Mouse (Mus musculus): ENCODE measurements around the gene Trim43a. TPM values are rescaled to one million over a fixed set of nuclear protein-coding genes. Genes with fewer than 3 reads are reported as not detected.
"Not testable (repeated sequence)": the region's sequence is repeated elsewhere in the genome, so short reads cannot be mapped to it uniquely, and the experiment has no call there.

Trim43a gene
- polyA plus RNA-seq, 1 experiment from 2014 or later, result 0.20 TPM

DNA sequence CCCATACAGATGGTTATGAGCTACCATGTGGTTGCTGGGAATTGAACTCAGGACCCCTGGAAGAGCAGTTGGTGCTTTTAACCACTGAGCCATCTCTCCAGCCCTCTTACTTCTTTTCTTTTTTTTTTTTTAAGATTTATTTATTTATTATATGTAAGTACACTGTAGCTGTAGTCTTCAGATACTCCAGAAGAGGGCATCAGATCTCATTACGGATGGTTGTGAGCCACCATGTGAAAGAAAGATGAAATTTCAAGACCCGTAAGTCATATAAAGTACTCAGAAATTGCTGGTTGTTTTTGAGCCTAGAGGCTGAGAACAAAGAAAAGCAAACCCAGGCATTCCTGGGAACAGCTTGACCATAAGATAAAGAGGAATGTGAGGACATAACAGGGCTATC lies 19.2 kb upstream of the Trim43a start:
- not testable (repeated sequence) for H3K9me3 ChIP-seq; ATAC-seq (ENCODE audit: insufficient number of reproducible peaks, insufficient read depth, low FRiP score, low TSS enrichment); H3K4me2 ChIP-seq (replicated peaks); H3K4me3 ChIP-seq; H3K27ac ChIP-seq; H3K4me1 ChIP-seq; H3K27me3 ChIP-seq; H3K9ac ChIP-seq
- peaks cover 30% of the 10 kb centered on the region for H3K36me3 ChIP-seq
- WGBS, result 93% methylated on average over 2 of the region's 2 CpGs

DNA sequence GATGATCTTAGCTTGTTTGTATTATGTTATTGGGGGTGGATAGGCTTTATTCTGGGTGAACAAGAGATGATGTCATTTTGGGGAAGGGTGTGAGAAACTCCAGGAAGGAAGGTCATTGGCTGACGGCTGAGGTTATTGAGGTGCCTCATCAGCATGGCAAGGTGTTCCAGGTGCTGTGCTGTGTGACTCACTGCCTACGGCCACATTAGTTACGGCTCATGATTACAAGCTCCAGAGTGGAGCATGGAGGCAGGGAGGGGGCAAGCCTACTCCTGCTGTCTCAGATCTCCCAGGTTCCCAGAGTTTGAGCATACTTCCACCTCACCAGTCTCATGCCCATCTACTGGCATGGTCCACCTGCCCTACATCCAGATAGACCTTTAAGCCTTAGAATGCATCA lies 10.2 kb upstream of the Trim43a start:
- not testable (repeated sequence) for H3K4me2 ChIP-seq (replicated peaks); ATAC-seq (ENCODE audit: insufficient number of reproducible peaks, insufficient read depth, low FRiP score, low TSS enrichment); H3K4me3 ChIP-seq; H3K9ac ChIP-seq; H3K27ac ChIP-seq; H3K4me1 ChIP-seq; H3K27me3 ChIP-seq
- Histone ChIP-seq H3K36me3 (peaks cover 41% of the 10 kb centered on the region), H3K9me3 (peaks cover 29% of the 10 kb centered on the region)
- 88% methylated on average over 3 of the region's 3 CpGs for WGBS

DNA sequence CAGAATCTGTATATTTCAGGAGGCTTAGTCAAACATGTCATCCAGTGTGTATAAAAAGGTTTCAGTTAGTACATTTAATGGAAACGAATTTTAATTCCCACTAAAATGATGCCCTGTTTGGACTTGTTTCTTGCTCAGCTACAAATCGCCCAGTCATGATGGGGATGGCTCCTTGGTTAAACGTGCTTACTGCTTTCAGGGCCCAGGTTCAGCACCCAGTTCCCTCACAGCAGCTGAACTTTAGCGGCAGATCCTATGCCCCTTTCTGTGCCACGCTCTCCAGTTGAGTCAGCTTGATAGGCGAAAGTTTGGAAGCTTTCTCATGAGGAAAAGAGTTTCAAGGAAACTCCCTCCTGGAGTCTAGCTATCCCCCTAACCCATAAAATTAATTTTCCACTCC lies 13.0 kb downstream of the Trim43a start:
- not testable (repeated sequence) for H3K4me2 ChIP-seq (replicated peaks)

DNA sequence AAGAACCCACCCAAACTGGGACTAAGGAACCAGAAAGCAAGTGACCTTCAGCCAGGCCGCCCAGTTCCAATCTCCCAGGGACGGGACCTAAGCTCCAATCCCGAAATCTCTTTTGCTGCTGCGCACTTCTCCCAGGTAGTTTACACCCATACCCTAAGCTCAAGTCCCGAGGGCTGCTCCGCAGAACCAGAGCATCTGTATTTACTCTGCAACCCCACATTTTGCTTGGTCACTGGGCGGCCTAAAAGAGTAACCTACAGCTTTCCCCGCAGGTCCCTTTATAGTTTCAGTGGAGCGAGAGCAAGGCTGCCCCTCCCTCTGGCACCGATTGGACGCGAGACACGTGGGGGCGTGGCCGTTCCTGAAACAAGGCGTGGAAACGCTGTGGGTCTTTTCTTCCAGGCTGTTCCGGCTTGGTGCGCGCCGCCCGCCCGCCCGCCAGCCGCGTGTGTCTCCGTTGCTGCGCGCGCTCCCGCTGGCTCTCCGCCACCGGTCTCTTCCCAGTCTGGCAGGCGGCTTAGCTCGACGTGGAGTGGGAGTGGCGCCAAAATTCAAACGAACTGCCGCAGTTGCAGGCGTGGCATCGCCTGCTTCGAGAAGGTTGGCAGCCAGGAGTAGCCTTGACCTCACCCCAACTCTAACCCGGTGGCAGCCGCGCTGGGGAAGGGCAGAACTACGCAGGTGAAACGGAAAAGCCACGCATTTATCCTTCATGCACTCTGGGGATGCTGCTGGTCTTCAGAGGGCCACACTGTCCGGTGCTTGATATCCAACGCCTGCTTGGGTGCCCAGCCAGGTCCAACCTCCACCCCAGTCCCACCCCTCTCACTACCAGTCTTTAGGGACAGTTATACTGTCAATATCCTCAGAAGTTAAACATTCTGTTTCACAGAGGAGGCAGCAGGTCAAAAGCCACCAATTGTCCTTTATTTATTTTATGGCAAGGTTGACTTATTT lies 18.8 kb downstream of the Trim43a start:
- Histone ChIP-seq H3K4me3 (peak overlapping the region; percentile 32), H3K4me2 (replicated peaks) (peak overlapping the region; percentile 49)
- not testable (repeated sequence) for H3K27me3 ChIP-seq, H3K9me3 ChIP-seq, H3K27ac ChIP-seq, H3K36me3 ChIP-seq, H3K4me1 ChIP-seq, H3K9ac ChIP-seq
- 1% methylated on average over 46 of the region's 50 CpGs for WGBS
- peak; percentile 95 for ATAC-seq (ENCODE audit: insufficient number of reproducible peaks, insufficient read depth, low FRiP score, low TSS enrichment)

More for the DNA sequence above, 13.0 kb downstream of the Trim43a start:
- H3K9ac ChIP-seq; ATAC-seq (ENCODE audit: insufficient number of reproducible peaks, insufficient read depth, low FRiP score, low TSS enrichment); H3K4me3 ChIP-seq; H3K27me3 ChIP-seq; H3K36me3 ChIP-seq; H3K9me3 ChIP-seq; H3K4me1 ChIP-seq; H3K27ac ChIP-seq: not testable (repeated sequence)
- WGBS, result 77% methylated on average over 6 of the region's 6 CpGs

DNA sequence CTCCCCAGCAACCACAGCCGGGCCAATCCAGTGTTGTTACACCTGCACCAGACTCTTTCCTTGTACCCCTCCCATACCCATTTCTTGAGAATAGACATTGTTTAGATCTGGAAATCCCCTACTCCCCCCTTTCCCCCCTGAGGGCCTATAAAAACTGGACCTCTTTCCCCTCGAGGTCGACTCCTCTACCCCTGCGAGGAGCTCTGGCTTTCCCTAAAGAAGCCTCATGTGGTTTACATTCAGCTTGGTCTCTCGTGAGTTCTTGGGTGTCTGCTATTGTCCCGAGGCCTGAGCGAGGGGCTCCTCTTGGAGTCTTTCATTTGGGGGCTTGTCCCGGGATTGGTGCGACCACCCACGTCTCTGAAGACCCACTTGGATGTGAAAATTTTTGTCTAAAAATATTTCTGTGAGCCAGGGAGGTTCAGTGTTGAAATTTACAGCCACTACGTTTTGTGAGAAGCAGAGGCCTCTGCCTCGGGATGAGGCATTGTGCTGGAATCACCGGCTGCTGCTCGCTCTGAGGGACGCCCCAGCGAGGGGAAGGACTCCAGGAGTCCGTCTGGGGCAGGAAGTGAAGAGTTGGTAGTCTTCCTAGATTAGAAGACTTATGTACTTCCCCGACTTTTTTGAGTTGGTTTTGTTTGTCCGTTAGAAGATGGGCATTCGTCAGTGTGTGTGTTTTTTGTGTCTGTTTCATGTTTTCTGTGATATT lies 45.3 kb downstream of the Trim43a start:
- not testable (repeated sequence) for H3K9ac ChIP-seq; H3K4me3 ChIP-seq; ATAC-seq (ENCODE audit: insufficient number of reproducible peaks, insufficient read depth, low FRiP score, low TSS enrichment); H3K9me3 ChIP-seq; H3K27me3 ChIP-seq; H3K27ac ChIP-seq; H3K36me3 ChIP-seq; H3K4me1 ChIP-seq; H3K4me2 ChIP-seq (replicated peaks)
- 64% methylated on average over 17 of the region's 20 CpGs for WGBS

DNA sequence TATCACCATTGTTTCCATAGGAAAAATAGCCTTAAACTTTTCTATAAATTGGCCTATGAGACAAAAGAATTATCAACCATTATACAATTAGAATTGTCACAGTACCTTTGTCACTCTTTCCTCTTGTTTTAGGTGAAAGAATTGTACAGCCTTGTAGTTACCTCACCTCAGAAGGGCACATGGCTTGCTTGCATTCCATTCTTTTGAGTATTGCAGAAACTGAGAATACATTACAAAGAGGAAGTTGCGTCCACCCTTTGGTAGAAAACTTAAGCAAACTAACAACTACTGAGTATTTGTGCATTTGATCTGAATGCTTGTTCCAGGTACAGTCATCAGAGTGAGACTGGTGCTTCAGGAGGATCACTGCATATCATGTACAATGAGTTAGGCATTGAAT lies 57.4 kb downstream of the Trim43a start:
- not testable (repeated sequence) for H3K27ac ChIP-seq; H3K4me2 ChIP-seq (replicated peaks); H3K9me3 ChIP-seq; H3K27me3 ChIP-seq; H3K9ac ChIP-seq; H3K4me3 ChIP-seq; H3K36me3 ChIP-seq; H3K4me1 ChIP-seq; ATAC-seq (ENCODE audit: insufficient number of reproducible peaks, insufficient read depth, low FRiP score, low TSS enrichment)
- 92% methylated on average over 1 of the region's 1 CpGs for WGBS

Other genes starting within 250 kb of the Trim43a start
- 20.2 and 24.3 TPM in 2 replicates for gene Snx14, start 141.9 kb upstream of the Trim43a start, polyA plus RNA-seq (2016; fragmentation: Nextera tagmentation; extraction: Ambion mirVana)
- 0.67 and 1.0 TPM in 2 replicates for gene Gm20537, start 124.3 kb upstream of the Trim43a start, polyA plus RNA-seq (2016; fragmentation: Nextera tagmentation; extraction: Ambion mirVana)
- 122 and 127 TPM in 2 replicates for gene Syncrip, start 98.3 kb upstream of the Trim43a start, polyA plus RNA-seq (2016; fragmentation: Nextera tagmentation; extraction: Ambion mirVana)
- gene Zfp949, start 32.9 kb upstream of the Trim43a start, polyA plus RNA-seq (2016; fragmentation: Nextera tagmentation; extraction: Ambion mirVana), result 12.9 and 14.2 TPM in 2 replicates
- gene Mthfsl, start 139.4 kb downstream of the Trim43a start, polyA plus RNA-seq (2016; fragmentation: Nextera tagmentation; extraction: Ambion mirVana), result 35.9 and 39.6 TPM in 2 replicates
- not detected in 2 replicates for gene Bcl2a1d, start 151.0 kb downstream of the Trim43a start, polyA plus RNA-seq (2016; fragmentation: Nextera tagmentation; extraction: Ambion mirVana)

Data from embryonic facial prominence, embryonic 12.5 days (tissue).